Mouse (Mus musculus) embryo, embryonic 11.5 days (tissue): ENCODE data around the gene Cebpa.

ENCODE experiments used
- DNase-seq: peaks from one replicate; pipeline ENCODE4 v3.0.0-alpha.2; 2012; ENCODE audit warnings: low read depth, low spot score

Gene Cebpa

DNA sequence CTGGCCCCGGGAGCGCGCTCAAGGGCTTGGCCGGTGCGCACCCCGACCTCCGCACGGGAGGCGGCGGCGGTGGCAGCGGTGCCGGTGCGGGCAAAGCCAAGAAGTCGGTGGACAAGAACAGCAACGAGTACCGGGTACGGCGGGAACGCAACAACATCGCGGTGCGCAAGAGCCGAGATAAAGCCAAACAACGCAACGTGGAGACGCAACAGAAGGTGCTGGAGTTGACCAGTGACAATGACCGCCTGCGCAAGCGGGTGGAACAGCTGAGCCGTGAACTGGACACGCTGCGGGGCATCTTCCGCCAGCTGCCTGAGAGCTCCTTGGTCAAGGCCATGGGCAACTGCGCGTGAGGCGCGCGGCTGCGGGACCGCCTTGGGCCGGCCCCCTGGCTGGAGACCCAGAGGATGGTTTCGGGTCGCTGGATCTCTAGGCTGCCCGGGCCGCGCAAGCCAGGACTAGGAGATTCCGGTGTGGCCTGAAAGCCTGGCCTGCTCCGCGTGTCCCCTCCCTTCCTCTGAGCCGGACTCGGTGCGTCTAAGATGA lies 1.1 kb downstream of the Cebpa start:
- no peak for DNase-seq

DNA sequence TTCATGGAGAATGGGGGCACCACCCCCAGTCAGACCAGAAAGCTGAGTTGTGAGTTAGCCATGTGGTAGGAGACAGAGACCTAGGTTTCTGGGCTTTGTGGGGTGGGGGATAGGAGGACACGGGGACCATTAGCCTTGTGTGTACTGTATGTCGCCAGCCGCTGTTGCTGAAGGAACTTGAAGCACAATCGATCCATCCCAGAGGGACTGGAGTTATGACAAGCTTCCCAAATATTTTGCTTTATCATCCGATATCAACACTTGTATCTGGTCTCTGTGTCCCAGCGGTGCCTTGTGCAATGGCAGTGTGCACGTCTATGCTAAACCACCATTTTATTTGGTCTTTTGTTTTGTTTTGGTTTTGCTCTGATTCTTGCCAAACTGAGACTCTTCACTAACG lies 2.1 kb downstream of the Cebpa start:
- no peak for DNase-seq

DNA sequence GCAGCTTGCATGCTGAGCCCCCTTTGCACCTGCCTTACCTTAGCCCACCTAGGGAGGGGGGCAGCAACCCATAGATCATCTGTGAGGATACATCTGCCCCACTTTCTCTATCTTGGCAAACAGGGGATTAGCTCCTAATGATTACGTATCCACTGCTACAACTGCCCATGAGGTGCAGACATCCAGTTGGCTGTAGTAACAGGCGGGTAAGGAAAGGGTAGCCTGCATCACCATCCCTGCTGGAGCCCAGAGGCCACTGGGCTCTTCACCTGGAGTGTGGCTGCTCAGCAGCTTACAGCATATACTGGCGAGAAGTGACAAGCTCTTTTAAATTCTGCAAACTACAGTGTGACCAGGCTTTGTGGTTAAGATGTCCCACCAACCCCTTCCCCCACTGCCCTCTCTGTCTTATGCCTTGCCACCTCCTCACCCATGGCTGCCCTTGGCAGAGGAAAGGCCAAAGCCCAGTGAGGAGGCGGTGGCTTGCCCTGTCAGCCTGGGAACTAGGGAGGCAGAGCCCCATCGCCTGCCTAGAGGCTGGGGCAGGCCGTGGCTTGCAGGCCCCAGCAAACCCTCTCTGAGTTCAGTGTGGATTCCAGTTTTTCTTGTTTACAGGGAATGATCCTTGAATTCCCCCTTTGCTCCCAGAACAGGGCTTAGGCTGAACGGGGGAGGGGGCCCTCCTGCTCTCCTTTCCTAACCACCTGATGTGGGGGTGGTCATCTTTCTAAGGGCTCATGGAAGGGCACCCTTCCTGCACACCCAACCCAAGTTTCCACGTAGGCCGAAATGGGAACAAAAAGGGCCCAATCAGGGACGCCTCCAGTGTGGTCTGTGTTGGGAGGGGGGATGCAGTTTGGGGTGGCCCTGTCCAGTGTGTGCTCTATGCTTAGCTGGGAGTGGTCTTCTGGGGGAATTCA lies 3.6 kb downstream of the Cebpa start:
- DNase-seq: no peak

DNA sequence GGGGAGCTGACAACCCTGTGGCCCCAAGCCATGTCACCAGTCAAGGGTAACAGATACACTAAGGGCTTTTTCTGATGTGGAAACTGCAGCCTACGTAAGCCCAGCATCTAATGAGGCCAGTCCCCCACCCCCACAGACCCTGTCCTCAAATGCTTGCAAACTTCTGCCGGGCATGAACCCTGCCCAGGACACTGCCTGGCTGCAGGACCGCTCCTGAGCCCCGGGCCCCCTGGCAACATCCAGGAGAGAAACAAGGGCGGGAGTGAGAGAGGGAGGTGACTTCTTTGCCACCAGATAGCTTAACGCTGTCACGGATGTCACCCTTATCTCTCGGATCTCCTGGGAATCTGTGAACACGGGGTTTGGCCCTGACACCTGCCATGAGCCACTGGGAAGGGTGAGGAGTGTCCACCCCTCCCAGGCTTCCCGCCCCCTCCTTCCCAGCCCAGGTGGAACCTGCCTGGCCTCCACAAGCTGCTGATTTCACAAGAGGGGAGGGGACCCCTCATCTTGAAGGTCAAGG lies 4.4 kb downstream of the Cebpa start:
- DNase-seq: no peak

DNA sequence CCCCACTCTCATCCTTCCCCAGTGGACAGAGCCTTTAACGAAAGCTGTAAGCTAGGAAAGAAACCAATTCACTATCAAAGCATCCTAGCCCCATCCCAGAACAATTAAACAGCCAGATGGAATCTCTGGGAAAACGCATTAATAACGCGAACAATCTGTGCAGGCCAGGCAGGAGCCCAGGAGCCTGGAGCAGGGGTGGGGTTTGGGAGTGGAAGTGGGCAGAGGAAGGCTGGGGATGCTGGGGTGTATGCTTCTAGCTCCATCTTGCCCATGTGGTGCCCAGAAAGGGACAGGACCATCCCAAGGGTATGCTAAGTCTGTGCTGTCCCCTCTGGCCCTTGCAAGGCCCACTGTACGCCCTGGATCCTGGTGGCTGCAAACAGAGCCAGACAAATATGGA lies 5.1 kb downstream of the Cebpa start:
- no peak for DNase-seq

DNA sequence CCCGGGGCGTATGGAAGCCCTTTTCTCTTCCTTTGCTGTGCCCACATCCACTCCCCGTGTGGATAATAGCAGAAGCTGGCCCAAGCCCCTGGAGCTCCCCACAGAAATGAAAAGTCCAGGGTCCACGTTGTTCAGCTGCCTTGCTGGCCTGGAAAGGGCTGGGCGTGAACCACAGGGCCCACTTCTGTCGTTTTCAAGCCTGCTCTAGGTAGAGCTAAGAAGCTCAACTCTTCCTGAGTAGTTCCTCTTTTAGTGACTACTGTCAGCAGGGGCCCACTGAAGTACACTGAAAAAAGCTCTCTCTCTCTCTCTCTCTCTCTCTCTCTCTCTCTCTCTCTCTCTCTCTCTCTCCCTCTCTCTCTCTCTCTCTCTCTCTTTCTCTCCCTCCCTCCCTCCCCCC lies 5.7 kb downstream of the Cebpa start:
- no peak for DNase-seq

DNA sequence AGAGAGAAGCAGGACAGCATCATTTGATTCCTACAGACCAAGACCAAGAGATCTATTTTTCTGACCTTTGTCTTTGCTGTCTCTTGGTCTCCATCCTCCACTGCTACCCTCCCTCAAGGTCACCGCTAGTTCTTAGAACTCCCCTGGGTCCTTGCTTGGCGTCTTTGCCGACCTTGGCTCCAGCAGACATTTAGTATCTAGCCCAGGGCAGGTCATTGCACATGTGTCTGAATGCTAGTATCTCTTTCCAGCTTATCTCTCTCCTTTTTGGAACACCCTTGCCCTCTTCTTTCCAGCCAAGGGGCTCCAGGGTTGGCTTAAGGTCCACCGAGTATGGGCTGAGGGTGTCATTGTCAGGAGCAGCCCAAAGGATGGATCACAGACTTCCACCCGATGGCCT lies 6.9 kb downstream of the Cebpa start:
- DNase-seq: no peak

DNA sequence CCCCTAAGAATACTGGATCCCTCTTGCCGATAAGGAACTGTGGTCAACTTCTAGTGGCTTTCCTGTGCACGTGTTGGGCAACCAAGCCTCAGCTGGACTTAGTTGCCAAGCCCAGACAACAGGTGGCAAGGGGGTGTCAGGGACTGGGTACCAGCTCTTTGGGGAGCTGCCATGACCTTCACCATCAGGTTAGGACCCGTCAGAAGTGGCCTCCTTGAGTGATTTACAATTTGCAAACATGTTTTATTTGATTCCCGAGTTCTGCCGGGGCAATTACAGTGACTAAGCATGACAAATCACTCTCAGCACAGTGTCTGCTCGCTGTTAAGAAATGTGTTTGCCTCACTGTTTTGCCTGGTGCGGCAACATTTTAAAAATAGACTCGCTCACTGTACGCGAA lies 7.9 kb downstream of the Cebpa start:
- no peak for DNase-seq

DNA sequence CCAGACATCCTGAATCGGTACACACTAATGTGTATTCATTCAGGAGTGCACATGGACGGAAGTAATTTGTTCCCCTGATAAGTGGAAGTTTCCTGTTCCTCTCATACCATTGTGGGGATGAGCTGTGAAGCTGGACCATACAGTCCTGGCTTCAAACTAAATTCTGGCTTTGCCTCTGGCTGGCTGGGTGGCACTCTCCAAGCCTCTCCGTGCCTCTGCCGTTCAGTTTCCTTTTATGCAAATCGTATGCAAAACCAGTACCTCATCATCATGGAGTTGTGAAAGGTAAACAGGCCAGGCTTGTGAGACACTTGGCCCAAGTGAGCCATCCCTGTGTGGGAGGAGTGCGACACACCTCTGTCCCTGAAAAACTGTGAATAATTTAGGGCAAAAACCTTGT lies 8.6 kb downstream of the Cebpa start:
- no peak for DNase-seq

DNA sequence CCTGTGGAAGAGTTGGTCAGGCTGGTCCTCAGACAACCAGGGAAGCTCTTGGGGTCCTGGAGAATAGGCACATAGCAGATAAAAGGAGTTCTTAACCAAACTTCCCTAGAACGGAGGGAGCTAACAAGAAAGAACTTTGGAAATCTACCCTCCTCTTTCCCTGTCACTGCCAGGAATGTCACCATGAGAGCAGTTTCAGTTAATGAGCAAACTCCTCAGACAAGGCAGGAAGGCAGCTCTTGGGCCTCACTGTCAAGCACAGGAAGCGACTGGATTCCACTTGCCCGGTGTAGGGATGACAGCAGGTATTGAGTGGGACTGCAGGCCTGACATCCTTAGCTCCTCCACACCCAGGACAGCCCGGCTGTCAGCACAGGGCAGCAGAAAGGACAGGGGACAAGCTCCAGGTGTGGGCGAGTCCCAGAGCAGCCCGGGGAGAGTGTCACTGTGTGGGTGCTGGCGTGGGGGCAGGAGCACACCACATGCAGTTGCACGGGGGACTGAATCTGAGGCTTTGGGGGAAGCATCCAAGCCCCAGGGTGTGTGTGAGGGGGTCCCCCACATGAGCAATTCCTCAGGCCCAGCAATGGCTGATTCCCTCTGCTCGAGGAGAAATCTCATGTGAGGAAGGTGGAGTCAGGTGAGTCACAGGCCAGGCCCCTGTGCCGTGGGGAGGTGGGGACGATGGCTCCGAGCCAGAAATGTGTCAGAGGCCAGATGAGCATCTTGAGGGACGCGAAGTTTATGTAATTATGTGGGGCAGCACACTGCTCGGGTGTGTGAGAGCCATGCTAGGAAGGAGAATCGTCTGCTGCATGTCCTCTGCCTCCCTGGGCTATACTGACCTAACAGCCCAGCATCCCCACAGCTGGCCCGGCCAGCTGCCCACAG lies 9.8 kb downstream of the Cebpa start:
- no peak for DNase-seq

DNA sequence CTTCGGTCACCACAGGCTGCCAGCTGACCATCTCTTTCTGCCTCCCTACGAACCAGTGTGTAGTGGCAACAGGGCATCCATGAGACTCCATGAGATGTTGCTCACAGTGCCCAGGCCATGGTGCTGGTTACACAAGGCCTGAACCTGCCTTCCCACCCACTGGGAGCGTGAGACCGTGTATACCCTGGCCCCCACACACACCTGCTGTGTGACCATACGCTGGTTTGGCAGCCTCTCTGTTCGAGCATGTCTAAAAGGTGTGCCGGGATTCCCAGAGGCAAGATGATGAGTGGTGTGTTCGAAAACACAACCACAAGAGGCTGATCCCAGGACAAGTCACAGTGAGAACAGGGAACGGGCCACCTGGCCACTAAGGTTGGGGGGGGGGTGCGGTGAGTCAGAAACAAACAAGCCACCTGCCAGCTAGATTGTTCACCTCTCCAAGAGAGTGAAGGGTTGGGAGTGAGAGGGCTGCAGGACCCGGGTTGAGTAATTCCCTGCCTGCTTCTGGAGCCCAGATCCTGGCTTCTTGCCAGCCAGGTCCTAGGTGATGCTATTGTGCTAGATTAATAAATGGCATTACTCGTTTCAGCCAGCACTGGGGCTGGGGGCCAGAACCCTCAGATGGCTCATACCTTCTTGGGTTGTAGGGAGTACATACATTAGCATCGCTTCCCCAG lies 11.1 kb downstream of the Cebpa start:
- DNase-seq: no peak

DNA sequence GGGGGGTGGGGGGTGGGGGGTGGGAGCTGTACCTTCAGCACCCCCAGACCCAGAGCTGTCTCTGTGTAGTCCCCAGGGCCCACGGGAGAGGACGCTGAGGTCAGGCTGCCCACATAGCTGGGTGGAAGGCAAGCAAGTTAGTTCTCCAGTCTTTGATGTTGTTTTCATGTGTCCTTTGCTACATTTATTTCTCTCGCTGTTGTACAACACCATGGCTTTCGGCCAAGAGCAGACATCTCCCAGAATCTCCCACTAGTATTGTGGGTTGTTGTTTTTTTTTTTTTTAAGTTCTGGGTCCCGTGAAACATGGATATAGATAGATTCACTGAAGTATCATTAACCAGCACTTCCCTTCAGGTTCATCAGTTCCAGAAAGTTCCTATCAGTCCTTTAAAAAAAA lies 11.8 kb downstream of the Cebpa start:
- no peak for DNase-seq

DNA sequence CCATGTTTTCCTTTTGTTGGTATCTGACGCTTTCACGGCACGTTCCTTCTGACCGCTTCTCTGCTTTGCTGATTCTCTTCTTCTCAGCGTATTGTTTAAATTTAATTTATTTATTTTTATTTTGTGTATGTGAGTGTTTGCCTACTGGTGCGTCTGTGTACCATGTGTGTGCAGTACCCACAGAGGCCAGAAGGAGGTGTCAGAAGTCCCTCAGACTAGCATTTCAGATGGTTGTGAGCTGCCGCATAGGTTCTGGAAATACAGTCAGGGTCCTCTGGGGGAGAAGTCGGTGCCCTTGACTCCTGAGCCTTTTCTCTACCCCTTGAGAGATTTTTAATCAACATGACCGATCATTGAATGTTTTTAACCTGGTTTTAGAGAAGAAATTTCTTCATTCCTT lies 12.5 kb downstream of the Cebpa start:
- no peak for DNase-seq

DNA sequence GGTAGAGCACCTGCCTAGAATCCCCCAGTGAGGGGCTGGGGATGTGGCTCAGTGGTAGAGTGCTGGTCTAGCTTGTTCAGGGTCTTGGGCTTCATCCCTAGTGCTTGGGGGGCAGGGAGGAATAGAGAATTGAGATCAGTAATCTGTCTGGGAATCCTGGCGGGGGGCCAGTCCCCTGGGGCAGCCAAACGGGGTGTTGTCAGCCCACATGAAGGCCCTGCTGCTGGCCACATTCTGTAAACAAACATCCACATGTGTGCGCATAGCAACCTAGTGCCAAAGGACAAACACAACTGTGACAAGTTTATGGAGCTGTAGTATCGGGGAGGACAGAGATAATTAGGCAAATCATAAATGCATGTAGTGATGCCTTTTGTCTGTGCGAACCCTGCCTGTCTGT lies 15.5 kb downstream of the Cebpa start:
- DNase-seq: no peak

DNA sequence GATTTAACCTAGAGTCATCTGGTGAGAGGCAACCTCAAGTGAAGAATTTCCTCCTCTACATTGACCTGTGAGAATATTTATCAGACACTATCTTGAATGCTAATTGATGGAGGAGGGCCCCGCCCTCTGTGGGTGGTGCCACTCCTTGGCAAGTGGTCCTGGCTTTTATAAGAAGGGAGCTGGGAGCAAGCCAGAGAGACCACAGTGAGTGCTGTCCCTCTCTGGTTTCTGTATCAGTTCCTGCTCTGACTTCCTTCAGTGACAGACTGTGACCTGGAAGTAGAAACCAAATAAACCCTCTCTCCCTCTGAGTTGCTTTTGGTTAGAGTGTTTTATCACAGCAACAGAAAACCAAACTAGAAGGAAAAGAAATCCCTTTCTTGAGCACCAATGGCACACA lies 18.4 kb downstream of the Cebpa start:
- no peak for DNase-seq

DNA sequence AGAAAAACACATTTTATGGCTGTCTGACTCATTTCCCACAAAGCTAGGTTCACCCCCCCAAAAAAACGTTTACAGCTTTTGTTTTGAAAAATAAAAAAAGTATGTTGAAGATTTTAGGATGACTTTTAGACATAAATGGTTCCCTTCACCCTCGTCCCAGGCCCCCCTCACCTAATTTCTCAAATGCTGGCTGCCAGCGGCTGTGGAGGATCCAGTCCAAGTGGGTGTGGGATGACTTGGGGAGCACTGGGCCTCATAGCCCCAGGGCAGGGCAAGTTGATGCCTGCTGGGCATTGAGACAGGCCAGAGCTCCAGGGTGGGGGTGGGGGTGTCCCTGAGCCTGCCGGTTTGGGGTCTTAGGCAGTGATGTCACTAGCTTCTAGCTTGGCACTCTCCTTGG lies 19.4 kb downstream of the Cebpa start:
- no peak for DNase-seq

DNA sequence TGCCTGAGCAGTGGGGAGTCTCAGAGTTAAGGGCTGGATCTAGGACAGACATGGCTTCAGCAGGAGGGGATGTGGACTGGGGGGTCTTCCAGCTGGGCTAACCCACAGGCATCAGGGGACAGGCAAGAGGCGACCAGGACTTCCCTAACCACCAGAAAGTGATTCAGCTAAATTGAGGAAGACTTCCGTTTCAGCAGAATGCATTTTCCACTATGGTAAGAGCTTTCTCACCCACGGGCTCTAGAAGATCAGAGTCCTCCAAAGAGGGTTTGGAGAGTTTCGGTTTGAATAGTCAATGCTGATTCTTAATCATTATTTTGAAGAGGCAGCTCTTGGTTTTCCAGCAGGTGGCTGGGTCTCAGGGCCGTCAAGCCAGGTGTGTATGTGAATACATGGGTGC lies 20.8 kb downstream of the Cebpa start:
- DNase-seq: no peak

DNA sequence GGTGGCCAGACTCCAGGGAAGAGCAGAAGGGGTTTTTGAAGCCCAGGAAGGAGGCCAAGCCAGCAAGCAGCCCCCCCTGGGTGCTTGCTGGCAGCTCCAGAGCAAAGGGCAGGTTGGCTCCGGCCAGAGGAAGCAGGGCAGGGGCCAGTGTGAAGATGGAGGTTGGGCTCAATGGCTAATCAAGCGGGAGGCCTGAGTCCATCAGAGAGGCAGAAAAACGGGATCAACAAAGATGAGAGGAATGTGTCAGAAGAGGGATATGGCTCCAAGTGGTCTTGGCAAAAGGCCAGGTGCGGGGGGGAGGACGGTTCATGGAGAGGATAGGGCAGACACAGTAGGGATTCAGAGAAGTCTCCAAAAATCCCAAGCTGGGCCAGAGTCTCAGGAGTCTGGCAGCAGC lies 22.4 kb downstream of the Cebpa start:
- no peak for DNase-seq

DNA sequence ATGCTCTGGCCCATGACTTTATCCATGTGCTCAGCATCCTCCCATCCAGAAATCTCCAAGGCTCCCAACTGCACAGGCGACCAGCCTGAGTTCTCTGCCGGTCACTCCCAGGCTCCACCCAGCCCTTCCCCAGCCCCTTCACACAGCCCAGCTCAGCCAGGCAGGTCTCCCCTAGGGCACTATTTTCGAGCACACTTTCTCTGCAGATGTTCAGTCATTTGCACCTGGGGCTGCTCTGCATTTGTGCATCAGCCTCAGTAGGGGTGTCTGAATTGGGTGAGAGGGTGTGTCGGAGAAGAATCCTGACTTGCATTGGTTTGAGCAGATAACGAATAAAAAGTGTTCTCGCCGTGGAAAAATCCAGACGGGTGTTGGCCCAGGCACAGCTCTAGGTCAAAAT lies 23.4 kb downstream of the Cebpa start:
- no peak for DNase-seq

DNA sequence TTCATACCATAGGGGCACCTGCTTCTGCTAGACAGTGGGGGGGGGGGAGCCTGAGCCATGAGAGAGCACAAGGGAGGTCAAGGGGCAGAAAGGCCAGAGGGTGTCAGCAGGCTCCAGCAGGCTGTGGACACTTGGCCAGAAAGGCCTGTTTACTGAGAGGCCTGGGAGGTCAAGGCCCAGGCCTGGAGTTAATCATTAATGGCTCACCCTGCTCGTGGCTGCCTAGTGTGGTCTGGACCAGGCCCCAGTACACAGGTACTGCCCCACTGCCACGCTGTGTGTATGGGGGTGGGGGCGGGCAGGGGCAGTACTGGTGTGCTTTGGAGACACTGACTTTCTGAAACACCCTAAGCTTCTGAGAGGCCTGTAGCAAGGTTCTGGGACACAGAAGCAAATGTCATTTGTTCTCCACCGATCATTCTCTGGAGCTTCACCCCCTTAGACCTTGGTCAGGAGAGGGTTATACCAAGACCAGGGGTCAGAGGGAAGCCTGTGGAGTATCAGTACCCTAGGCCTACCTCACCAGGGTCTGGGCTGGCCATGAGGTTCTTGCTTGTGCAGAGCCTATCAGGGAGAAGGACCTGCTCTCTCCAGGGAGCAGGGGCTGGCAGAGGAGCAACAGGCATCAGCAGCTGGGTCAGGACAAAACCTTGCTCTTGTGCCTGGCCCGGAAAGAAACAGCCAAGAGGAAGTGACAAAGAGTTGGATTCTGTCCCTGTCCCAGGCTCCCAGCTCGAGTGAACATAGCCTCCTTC lies 24.9 kb downstream of the Cebpa start:
- DNase-seq: no peak

DNA sequence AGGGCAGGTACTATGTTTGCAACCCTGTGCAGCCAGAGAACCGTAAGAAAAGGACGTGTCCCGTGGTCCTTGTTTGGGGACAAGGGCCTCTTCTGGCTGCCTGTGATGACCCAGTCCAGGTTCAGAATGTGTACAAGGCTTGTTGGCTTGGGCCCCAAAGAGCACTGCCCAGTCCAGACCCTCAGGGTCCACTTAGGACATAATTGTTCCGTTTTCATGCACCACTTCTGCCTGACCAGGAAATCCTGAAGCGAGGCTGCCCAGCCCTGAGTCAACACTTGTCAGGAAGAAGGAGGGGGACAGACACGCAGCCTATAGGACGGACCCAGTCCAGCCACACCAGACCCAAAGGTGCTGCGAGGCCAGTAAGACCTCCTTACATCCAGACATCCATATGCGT lies 26.0 kb downstream of the Cebpa start:
- DNase-seq: no peak
